Mouse (Mus musculus) layer of hippocampus, postnatal 36 days (tissue): ENCODE results near the gene 1700034J05Rik. TPM values are rescaled to one million over a fixed set of nuclear protein-coding genes. Genes with fewer than 3 reads are reported as not detected.

Experiments used
- DNase-seq, 2 experiments: peaks; one replicate each; pipeline ENCODE4 v3.0.0; 2022
- total RNA-seq, 2 experiments: library from RNA; stranded (reverse); gene quantifications; 2 replicates each; pipeline ENCODE4 v1.2.3; 2021

1700034J05Rik gene
- not detected for total RNA-seq

- DNase-seq: no peak
Observed at GRCm38 (mm10) chr6:146954258-146954657, at the start of gene 1700034J05Rik. Gene 1700034J05Rik, minus strand, starts transcription at chr6:146954422.

DNA sequence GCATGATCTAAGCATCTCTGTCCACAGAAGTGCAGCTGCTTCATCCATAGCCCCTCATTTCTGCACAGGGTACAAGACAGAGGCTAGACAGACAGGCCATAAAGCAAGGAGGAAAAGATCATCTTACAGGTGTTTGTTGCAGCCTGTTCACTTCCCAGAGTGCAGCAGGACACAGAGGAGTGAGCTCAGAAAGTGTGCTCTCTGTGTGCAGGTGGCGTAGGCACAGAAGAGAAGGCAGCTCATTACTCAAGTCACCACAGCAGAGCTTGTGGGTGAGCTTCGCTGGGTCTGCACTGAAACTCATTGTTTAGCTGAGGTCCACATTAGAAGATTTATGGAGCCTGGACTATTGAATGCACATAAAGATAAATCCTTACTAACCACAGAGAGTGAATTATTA, 45.5 kb upstream of the 1700034J05Rik start:
- no peak for DNase-seq

- DNase-seq: no peak
Observed at GRCm38 (mm10) chr6:146999302-146999701, 45.1 kb upstream of the 1700034J05Rik start.

DNA sequence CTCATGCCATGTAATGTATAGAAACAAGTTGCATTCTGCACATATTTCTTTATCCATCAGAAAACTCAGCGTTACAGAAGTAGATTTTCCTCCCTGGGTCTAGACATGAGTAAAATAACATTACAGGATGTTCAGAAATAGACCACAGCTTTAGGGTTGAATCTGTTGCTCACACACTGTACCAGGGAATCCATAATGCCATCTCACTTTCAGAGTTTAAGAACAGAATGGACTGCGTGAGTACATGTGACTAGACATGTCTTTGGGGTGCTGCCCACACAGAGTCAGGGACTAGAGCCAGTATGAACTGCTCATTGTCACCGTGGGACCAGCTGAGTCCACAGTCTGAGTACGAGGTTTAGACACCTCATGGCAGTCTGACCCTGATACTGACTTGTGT, 44.5 kb upstream of the 1700034J05Rik start:
- no peak for DNase-seq

- DNase-seq: no peak
Observed at GRCm38 (mm10) chr6:146997006-146997405, 42.8 kb upstream of the 1700034J05Rik start.

GRCm38 (mm10) chr6:146995878-146996277, 41.7 kb upstream of the 1700034J05Rik start:
- DNase-seq: no peak

- no peak for DNase-seq
Observed at GRCm38 (mm10) chr6:146995391-146995790, 41.2 kb upstream of the 1700034J05Rik start.

DNA sequence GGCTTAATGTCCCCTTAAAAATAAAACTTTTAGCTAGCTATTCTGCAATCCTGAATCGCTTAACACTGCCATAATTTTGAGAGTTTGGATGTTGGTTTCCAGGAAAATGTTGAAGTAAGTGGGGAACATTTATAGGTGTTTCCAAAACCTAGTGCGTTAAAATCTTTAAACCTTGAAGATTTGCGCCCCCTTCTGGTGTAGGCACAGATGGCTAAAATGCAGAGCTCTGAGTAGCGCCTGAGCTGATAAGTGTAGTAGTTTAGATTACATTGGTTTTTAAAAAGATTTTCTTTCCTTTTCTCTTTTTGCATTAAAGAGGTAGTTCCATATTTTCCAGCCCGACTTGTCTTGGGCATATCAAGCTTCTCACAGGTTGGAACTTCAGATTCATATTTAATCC, 40.0 kb upstream of the 1700034J05Rik start:
- DNase-seq: peak in 1 of 2 experiments; percentile 24

DNA sequence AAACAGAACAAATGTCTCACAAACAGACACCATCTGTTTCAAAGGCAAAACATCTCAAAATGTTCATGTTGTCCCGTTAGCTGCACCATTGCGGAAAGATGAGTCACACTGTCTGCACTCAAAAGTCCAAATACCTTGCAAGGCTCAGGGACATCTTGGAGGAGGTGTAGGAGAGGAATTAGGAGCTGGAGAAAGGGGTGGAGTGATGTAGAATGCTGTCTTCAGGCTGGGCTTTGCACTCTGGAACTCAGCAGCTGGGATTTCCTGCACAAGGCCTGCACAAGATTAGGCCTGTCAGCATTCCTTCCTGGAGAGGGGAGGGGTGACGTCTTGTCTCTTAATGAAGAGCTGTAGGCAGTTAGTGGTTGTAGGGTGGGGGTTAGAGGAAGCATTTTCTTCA, 30.3 kb upstream of the 1700034J05Rik start:
- peak in 1 of 2 experiments; percentile 22 for DNase-seq

DNA sequence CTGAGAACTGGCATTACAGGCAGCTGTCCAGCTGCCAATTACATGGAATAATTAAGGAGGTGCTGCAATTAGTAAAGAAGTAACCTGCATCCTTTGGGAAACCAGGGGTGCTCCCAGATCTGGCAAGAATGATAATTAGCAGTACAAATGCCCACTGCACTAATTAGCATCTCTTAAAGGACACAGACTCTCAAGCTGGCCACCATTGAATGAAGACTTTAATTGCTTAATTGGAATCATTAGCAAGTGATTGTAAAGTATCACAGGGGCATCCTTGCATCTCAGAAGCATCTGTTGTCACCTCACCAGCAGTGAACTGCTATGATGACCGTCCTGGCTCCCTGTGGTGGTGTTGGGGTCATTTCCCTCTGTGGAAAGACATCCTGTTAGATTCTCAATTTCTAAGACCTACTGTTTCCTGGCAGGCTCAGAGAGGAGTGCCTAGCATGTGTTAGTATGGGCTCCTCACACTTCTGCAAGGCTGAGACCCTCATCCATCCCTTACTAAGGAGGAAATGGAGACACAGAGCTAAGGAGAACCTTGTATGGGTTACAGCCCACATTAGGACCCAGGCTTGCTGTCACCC, 27.1 kb upstream of the 1700034J05Rik start:
- DNase-seq: no peak

DNA sequence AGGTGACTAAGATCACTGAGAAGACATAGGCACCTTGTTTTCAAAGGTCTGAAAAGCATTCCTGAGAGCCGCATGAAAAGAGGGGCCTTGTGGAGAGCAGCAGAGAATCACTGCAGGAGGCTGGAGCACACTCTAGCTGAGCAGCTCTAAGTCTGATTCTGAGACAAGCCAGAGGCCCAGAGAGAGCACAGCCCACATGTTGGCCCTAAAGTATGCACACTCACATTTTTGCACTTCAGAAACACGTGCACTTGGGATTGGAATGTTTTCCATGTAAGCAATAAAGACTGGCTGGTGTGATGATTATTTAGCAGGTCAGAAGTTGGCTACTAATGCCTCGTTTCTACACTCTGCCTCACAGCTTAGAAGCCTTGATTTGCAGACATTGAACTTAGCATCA, 25.7 kb upstream of the 1700034J05Rik start:
- no peak for DNase-seq

DNA sequence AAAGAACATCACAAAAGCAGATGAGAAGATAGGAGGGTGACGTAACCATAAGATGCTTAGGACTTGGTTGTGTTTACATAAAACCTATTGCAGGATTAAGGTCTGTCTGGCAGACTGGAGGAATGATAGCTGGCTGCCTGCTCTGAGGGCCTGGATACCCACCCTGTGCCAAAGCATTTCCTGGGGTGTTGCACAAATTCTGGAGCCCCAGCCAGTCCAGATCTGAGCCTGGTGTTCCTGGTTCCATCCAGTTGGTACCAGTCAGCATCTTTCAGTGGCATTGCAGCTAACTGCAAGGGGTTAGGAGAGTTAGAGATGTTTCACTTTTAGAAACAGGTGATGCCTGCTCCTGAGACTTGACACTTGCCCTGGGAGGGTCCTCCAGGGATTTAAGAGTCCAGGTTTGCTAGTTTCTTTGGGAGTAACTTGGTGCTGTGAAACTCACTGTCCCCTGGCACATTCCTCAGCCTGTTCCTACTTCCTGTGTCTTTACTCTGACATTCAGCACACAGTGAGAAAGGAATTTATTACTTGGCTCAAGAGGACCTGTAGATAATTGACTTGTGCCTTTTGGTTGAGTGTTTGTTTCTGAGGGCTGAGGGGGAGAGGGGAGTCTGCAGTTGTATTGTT, 25.0 kb upstream of the 1700034J05Rik start:
- no peak for DNase-seq

DNA sequence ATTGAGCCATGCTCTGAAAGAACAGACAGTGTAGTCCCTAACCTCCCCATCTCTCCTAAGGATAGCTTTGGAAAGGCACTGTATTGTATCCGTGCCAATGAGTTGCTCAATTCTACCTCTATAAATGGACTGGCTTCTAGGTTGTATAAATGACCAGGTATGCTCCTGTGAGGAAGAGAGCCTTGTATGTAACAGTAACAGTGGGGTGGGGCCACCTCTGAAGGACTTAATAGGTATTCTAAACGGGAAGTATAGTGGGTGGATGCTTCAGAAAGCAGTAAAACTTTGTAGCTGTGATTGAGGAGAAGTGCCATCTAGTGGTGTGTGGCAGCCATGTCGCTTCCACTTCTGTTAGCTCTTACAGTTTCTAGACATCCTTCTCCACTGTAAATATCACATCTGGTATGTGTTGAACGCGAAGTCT, 24.5 kb upstream of the 1700034J05Rik start:
- DNase-seq: no peak

- no peak for DNase-seq
Observed at GRCm38 (mm10) chr6:146976446-146976845, 22.2 kb upstream of the 1700034J05Rik start.

GRCm38 (mm10) chr6:146973830-146974229, 19.6 kb upstream of the 1700034J05Rik start:
- no peak for DNase-seq

- no peak for DNase-seq
Observed at GRCm38 (mm10) chr6:146973406-146973805, 19.2 kb upstream of the 1700034J05Rik start.

GRCm38 (mm10) chr6:146972740-146973139, 18.5 kb upstream of the 1700034J05Rik start:
- no peak for DNase-seq

DNA sequence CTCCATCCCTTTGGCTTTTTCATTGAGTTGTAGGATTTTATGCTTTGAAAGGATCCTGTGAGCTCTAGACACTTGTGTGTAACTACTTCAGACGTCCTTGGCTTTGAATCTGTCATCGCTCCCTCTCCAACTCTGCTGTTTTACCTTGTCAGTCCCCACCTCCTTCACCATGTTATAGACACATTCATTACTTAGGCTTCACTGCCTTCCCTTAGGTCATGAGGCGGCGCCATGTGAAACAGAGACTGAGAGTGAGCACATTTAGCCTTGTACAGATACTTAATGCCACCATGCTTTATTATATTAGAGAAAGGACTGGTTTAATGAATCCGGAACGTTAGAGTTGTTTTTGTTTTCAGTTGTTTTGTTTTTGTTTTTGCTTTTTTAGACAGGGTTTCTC, 17.8 kb upstream of the 1700034J05Rik start:
- DNase-seq: no peak

- DNase-seq: no peak
Observed at GRCm38 (mm10) chr6:146971366-146971765, 17.1 kb upstream of the 1700034J05Rik start.

GRCm38 (mm10) chr6:146970811-146971210, 16.6 kb upstream of the 1700034J05Rik start:
- DNase-seq: no peak

- DNase-seq: no peak
Observed at GRCm38 (mm10) chr6:146967836-146968235, 13.6 kb upstream of the 1700034J05Rik start.

DNA sequence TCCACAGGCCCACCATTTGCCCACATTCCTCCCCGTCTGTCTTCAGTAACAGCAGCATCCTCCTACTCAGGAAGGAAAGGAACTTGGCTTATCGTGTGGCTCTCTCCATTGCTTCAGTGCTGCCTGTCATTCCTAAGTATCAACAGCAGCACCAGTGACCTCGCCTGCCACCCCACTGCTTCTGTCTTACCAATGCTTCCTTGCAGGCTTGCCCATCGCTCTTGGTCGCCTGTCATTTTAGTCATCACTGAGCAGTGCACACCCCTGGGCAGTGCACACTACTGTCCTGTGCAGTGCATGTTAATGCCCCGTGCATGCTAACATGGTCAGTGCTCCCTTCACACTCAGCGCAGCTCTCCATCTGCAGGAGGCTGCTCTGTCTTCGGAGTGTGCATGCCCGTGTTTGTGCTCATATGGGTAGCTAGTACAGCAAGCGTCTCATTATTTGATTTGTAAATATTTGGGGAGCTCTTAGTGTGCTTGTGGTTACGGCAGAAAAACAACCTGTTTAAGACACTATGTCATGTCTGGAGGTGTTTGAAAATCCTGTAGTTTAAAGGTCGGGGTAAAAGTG, 12.3 kb upstream of the 1700034J05Rik start:
- no peak for DNase-seq

- DNase-seq: no peak
Observed at GRCm38 (mm10) chr6:146965139-146965772, 11.0 kb upstream of the 1700034J05Rik start.
